Mouse (Mus musculus) forebrain, embryonic 13.5 days (tissue): Measurements from ENCODE around the gene Tec. TPM values are rescaled to one million over a fixed set of nuclear protein-coding genes. Genes with fewer than 3 reads are reported as not detected.

Source experiments
- polyA plus RNA-seq: library from polyadenylated mRNA; unstranded; fragments of >200 nt; fragmentation: Nextera tagmentation; extraction: Ambion mirVana; gene quantifications from 2 replicates; pipeline ENCODE4 v1.2.1, GENCODE M21; 2015

Gene Tec
- polyA plus RNA-seq, 1 experiment from 2014 or later, result 3.1 TPM

Other genes with a start within 250 kb of the Tec start
- gene Cnga1, start 224.2 kb downstream of the Tec start, polyA plus RNA-seq, result not detected in 2 replicates
- gene Nipal1, start 220.7 kb downstream of the Tec start, polyA plus RNA-seq, result 0.36 and 1.4 TPM in 2 replicates
- 0.08 TPM in 1 of 2 replicates, not detected in the other for gene Txk, start 115.7 kb downstream of the Tec start, polyA plus RNA-seq
- 14.4 and 14.7 TPM in 2 replicates for gene Slain2, start 45.8 kb upstream of the Tec start, polyA plus RNA-seq
- gene Gm10135, start 106.2 kb upstream of the Tec start, polyA plus RNA-seq, result not detected in 2 replicates
- gene Slc10a4, start 138.4 kb upstream of the Tec start, polyA plus RNA-seq, result 14.0 and 14.4 TPM in 2 replicates